Mouse (Mus musculus) CH12.LX (cell line): ENCODE measurements at regions not wholly inside any gene's neighbourhood (a gene's known extent, or its start where the extent isn't known, plus 50 kb on each side); places are given as distances from the start of the nearest gene placed in this dataset.

Experiments used
- CTCF ChIP-seq, 2 experiments: IDR thresholded peaks in 1 of 2; conservative IDR thresholded peaks in 1 of 2; 2 replicates each; pipeline ENCODE4 v1.5.1; 2011 to 2012; ENCODE audit warnings: low read depth in 2 of 2, low read length in 2 of 2, improper control_type of control experiment in 1 of 2, inconsistent platforms in 1 of 2, mild to moderate bottlenecking in 1 of 2, moderate library complexity in 1 of 2
- MXI1 ChIP-seq: IDR thresholded peaks from 2 replicates; pipeline ENCODE4 v1.6.1; 2011; ENCODE audit warnings: mild to moderate bottlenecking, low read depth, low read length, improper control_type of control experiment
- PAX5 ChIP-seq: IDR thresholded peaks from 2 replicates; pipeline ENCODE4 v1.6.1; 2012; ENCODE audit warnings: low read length, inconsistent platforms, mixed read lengths
- POLR2A ChIP-seq: IDR thresholded peaks from 2 replicates; pipeline ENCODE4 v1.6.1; 2011; ENCODE audit warnings: low read depth, mild to moderate bottlenecking, improper control_type of control experiment, low read length
- POLR2AphosphoS2 ChIP-seq: IDR thresholded peaks from 2 replicates; pipeline ENCODE4 v1.6.1; 2011; ENCODE audit warnings: low read depth, low read length, improper control_type of control experiment

DNA sequence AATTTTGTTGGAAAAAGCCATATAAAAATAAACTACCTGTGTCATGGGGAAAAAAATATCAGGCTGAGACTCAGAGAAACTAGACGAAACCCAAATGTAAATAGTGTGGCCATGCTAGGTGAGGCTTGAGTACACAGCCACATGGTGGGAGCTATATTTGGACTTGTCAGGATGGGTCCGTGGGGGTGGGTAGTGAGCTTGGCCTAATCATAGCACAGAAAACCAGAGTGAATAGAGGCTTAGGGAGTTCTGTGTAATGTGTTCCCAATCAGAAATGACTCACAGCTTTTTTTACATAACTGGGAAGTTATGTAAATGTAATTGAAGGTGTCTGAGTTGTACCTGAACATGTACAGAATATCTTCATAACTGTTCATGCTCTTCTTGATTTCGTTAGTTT lies 150.7 kb upstream of the Ano5 start:
- TF ChIP-seq MXI1 (no peak), PAX5 (no peak), CTCF (conservative IDR thresholded peaks at IDR 0.05 in 1 of 2, IDR thresholded peaks at IDR 0.05 in 1 of 2; ENCODE audit: low read depth in 2 of 2, low read length in 2 of 2) (no peak), POLR2A (no peak), POLR2AphosphoS2 (no peak)
